Mouse (Mus musculus): ENCODE results near the gene Slc25a13. TPM values are rescaled to one million over a fixed set of nuclear protein-coding genes. Genes with fewer than 3 reads are reported as not detected.

Slc25a13 gene
- polyA plus RNA-seq, 1 experiment from 2014 or later = 54.3 TPM

- H3K4me1 ChIP-seq (ENCODE audit: control insufficient read depth, insufficient read depth, low read length) = no peaks in the 10 kb centered on the region
- H3K9ac ChIP-seq (ENCODE audit: low read length) = no peak overlapping the region
- no peaks in the 10 kb centered on the region for H3K27me3 ChIP-seq (ENCODE audit: control insufficient read depth, insufficient read depth, low read length)
- H3K4me3 ChIP-seq (ENCODE audit: low read length) = no peak overlapping the region
- H3K4me2 ChIP-seq (ENCODE audit: low read depth, low read length) = no peak overlapping the region
- 86% methylated on average over 4 of the region's 4 CpGs for WGBS
- H3K36me3 ChIP-seq (ENCODE audit: control insufficient read depth, insufficient read depth) = no peaks in the 10 kb centered on the region
- H3K9me3 ChIP-seq (replicated peaks; ENCODE audit: control insufficient read depth, low read length) = no peaks in the 10 kb centered on the region
- no peak for ATAC-seq (replicated peaks; ENCODE audit: extremely low read depth, insufficient read depth, low FRiP score)
- H3K27ac ChIP-seq (ENCODE audit: low read length) = no peak overlapping the region
Observed at GRCm38 (mm10) chr6:6120841-6121240, 96.1 kb downstream of the Slc25a13 start.

- H3K9ac ChIP-seq (ENCODE audit: low read length) = no peak overlapping the region
- no peaks in the 10 kb centered on the region for H3K4me1 ChIP-seq (ENCODE audit: control insufficient read depth, insufficient read depth, low read length)
- H3K9me3 ChIP-seq (replicated peaks; ENCODE audit: control insufficient read depth, low read length) = no peaks in the 10 kb centered on the region
- WGBS = 86% methylated on average over 8 of the region's 8 CpGs
- no peak overlapping the region for H3K27ac ChIP-seq (ENCODE audit: low read length)
- H3K27me3 ChIP-seq (ENCODE audit: control insufficient read depth, insufficient read depth, low read length) = no peaks in the 10 kb centered on the region
- no peak overlapping the region for H3K4me3 ChIP-seq (ENCODE audit: low read length)
- H3K36me3 ChIP-seq (ENCODE audit: control insufficient read depth, insufficient read depth) = peaks cover 4% of the 10 kb centered on the region; the same call in 1 of the 2 replicates
- H3K4me2 ChIP-seq (ENCODE audit: low read depth, low read length) = no peak overlapping the region
- no peak for ATAC-seq (replicated peaks; ENCODE audit: extremely low read depth, insufficient read depth, low FRiP score)
Observed at GRCm38 (mm10) chr6:6115771-6116170, 101.2 kb downstream of the Slc25a13 start.

GRCm38 (mm10) chr6:6113776-6114175 lies 103.2 kb downstream of the Slc25a13 start:
- 78% methylated on average over 7 of the region's 7 CpGs for whole genome bisulfite sequencing
- H3K36me3 ChIP-seq (ENCODE audit: control insufficient read depth, insufficient read depth) = peaks cover 7% of the 10 kb centered on the region; the same call in 1 of the 2 replicates

GRCm38 (mm10) chr6:6112767-6113528 lies 104.0 kb downstream of the Slc25a13 start:
- Histone ChIP-seq H3K4me3 (ENCODE audit: low read length) (no peak overlapping the region), H3K4me2 (ENCODE audit: low read depth, low read length) (no peak overlapping the region), H3K27me3 (ENCODE audit: control insufficient read depth, insufficient read depth, low read length) (no peaks in the 10 kb centered on the region), H3K36me3 (ENCODE audit: control insufficient read depth, insufficient read depth) (peaks cover 7% of the 10 kb centered on the region; the same call in 1 of the 2 replicates), H3K27ac (ENCODE audit: low read length) (no peak overlapping the region), H3K9me3 (replicated peaks; ENCODE audit: control insufficient read depth, low read length) (no peaks in the 10 kb centered on the region), H3K9ac (ENCODE audit: low read length) (no peak overlapping the region), H3K4me1 (ENCODE audit: control insufficient read depth, insufficient read depth, low read length) (no peaks in the 10 kb centered on the region)
- 68% methylated on average over 10 of the region's 10 CpGs for WGBS
- ATAC-seq (replicated peaks; ENCODE audit: extremely low read depth, insufficient read depth, low FRiP score) = no peak

More at GRCm38 (mm10) chr6:6113776-6114175, 103.2 kb downstream of the Slc25a13 start:
- Histone ChIP-seq H3K9me3 (replicated peaks; ENCODE audit: control insufficient read depth, low read length) (no peaks in the 10 kb centered on the region), H3K4me2 (ENCODE audit: low read depth, low read length) (no peak overlapping the region), H3K9ac (ENCODE audit: low read length) (no peak overlapping the region), H3K4me1 (ENCODE audit: control insufficient read depth, insufficient read depth, low read length) (no peaks in the 10 kb centered on the region), H3K4me3 (ENCODE audit: low read length) (no peak overlapping the region), H3K27ac (ENCODE audit: low read length) (no peak overlapping the region), H3K27me3 (ENCODE audit: control insufficient read depth, insufficient read depth, low read length) (no peaks in the 10 kb centered on the region)
- ATAC-seq (replicated peaks; ENCODE audit: extremely low read depth, insufficient read depth, low FRiP score) = no peak

GRCm38 (mm10) chr6:6107419-6107966 lies 109.5 kb downstream of the Slc25a13 start:
- H3K9me3 ChIP-seq (replicated peaks; ENCODE audit: control insufficient read depth, low read length) = no peaks in the 10 kb centered on the region
- H3K4me3 ChIP-seq (ENCODE audit: low read length) = no peak overlapping the region
- no peaks in the 10 kb centered on the region for H3K4me1 ChIP-seq (ENCODE audit: control insufficient read depth, insufficient read depth, low read length)
- H3K9ac ChIP-seq (ENCODE audit: low read length) = no peak overlapping the region
- H3K27me3 ChIP-seq (ENCODE audit: control insufficient read depth, insufficient read depth, low read length) = no peaks in the 10 kb centered on the region
- no peak overlapping the region for H3K27ac ChIP-seq (ENCODE audit: low read length)
- H3K4me2 ChIP-seq (ENCODE audit: low read depth, low read length) = no peak overlapping the region
- ATAC-seq (replicated peaks; ENCODE audit: extremely low read depth, insufficient read depth, low FRiP score) = 0 out of 2 replicates have a peak, but pooled peaks have one; percentile 37
- peaks cover 4% of the 10 kb centered on the region; the same call in 1 of the 2 replicates for H3K36me3 ChIP-seq (ENCODE audit: control insufficient read depth, insufficient read depth)
- WGBS = 66% methylated on average over 5 of the region's 5 CpGs

- Histone ChIP-seq H3K4me3 (ENCODE audit: low read length) (no peak overlapping the region), H3K27me3 (ENCODE audit: control insufficient read depth, insufficient read depth, low read length) (no peaks in the 10 kb centered on the region)
- 85% methylated on average over 9 of the region's 9 CpGs for WGBS
Observed at GRCm38 (mm10) chr6:6105586-6105985, 111.4 kb downstream of the Slc25a13 start.

GRCm38 (mm10) chr6:6103469-6103868 lies 113.5 kb downstream of the Slc25a13 start:
- Histone ChIP-seq H3K9me3 (replicated peaks; ENCODE audit: control insufficient read depth, low read length) (no peaks in the 10 kb centered on the region), H3K4me2 (ENCODE audit: low read depth, low read length) (no peak overlapping the region), H3K4me3 (ENCODE audit: low read length) (no peak overlapping the region), H3K27ac (ENCODE audit: low read length) (no peak overlapping the region), H3K36me3 (ENCODE audit: control insufficient read depth, insufficient read depth) (peaks cover 9% of the 10 kb centered on the region; the same call in 1 of the 2 replicates), H3K9ac (ENCODE audit: low read length) (no peak overlapping the region), H3K4me1 (ENCODE audit: control insufficient read depth, insufficient read depth, low read length) (no peaks in the 10 kb centered on the region), H3K27me3 (ENCODE audit: control insufficient read depth, insufficient read depth, low read length) (no peaks in the 10 kb centered on the region)
- no peak for ATAC-seq (replicated peaks; ENCODE audit: extremely low read depth, insufficient read depth, low FRiP score)
- WGBS = 81% methylated on average over 2 of the region's 2 CpGs

More at GRCm38 (mm10) chr6:6105586-6105985, 111.4 kb downstream of the Slc25a13 start:
- Histone ChIP-seq H3K4me2 (ENCODE audit: low read depth, low read length) (no peak overlapping the region), H3K9me3 (replicated peaks; ENCODE audit: control insufficient read depth, low read length) (no peaks in the 10 kb centered on the region), H3K9ac (ENCODE audit: low read length) (no peak overlapping the region), H3K36me3 (ENCODE audit: control insufficient read depth, insufficient read depth) (peaks cover 6% of the 10 kb centered on the region; the same call in 1 of the 2 replicates), H3K4me1 (ENCODE audit: control insufficient read depth, insufficient read depth, low read length) (no peaks in the 10 kb centered on the region), H3K27ac (ENCODE audit: low read length) (no peak overlapping the region)
- no peak for ATAC-seq (replicated peaks; ENCODE audit: extremely low read depth, insufficient read depth, low FRiP score)

GRCm38 (mm10) chr6:6101605-6102004 lies 115.4 kb downstream of the Slc25a13 start:
- Histone ChIP-seq H3K4me1 (ENCODE audit: control insufficient read depth, insufficient read depth, low read length) (no peaks in the 10 kb centered on the region), H3K9me3 (replicated peaks; ENCODE audit: control insufficient read depth, low read length) (no peaks in the 10 kb centered on the region), H3K27ac (ENCODE audit: low read length) (no peak overlapping the region), H3K4me3 (ENCODE audit: low read length) (no peak overlapping the region), H3K4me2 (ENCODE audit: low read depth, low read length) (no peak overlapping the region), H3K27me3 (ENCODE audit: control insufficient read depth, insufficient read depth, low read length) (no peaks in the 10 kb centered on the region), H3K9ac (ENCODE audit: low read length) (no peak overlapping the region), H3K36me3 (ENCODE audit: control insufficient read depth, insufficient read depth) (peaks cover 9% of the 10 kb centered on the region; the same call in 1 of the 2 replicates)
- ATAC-seq (replicated peaks; ENCODE audit: extremely low read depth, insufficient read depth, low FRiP score) = no peak
- WGBS = 83% methylated on average over 4 of the region's 4 CpGs

- Histone ChIP-seq H3K27ac (ENCODE audit: low read length) (no peak overlapping the region), H3K36me3 (ENCODE audit: control insufficient read depth, insufficient read depth) (peaks cover 9% of the 10 kb centered on the region; the same call in 1 of the 2 replicates)
Observed at GRCm38 (mm10) chr6:6100892-6101480, 116.0 kb downstream of the Slc25a13 start.

More at GRCm38 (mm10) chr6:6100892-6101480, 116.0 kb downstream of the Slc25a13 start:
- Histone ChIP-seq H3K27me3 (ENCODE audit: control insufficient read depth, insufficient read depth, low read length) (no peaks in the 10 kb centered on the region), H3K4me1 (ENCODE audit: control insufficient read depth, insufficient read depth, low read length) (no peaks in the 10 kb centered on the region), H3K9ac (ENCODE audit: low read length) (no peak overlapping the region), H3K9me3 (replicated peaks; ENCODE audit: control insufficient read depth, low read length) (no peaks in the 10 kb centered on the region), H3K4me3 (ENCODE audit: low read length) (no peak overlapping the region), H3K4me2 (ENCODE audit: low read depth, low read length) (no peak overlapping the region)
- no peak for ATAC-seq (replicated peaks; ENCODE audit: extremely low read depth, insufficient read depth, low FRiP score)
- WGBS = 72% methylated on average over 9 of the region's 9 CpGs
